Comparison of ENCODE assay signal across 8 mouse cellular contexts in the genomic region with DNA sequence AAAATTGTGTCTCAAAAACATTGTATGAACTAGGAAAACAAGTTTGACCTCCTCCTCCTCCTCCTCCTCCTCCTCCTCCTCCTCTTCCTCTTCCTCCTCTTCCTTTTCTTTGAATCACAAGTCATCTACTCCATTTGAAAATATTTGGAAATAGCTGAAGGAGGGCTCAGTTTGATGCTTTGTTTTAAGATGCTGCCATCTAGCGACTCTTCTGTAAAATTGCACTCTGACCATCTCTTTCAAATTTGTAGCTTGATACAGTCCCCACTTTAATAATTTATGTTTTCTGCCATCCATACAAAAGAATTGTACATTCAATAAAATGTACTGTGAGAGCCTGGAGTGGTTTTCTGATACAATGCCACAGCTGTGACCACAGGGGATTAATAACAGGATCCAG.
A peak's percentile ranks its signal among the peaks of the same experiment; 100 is the strongest.
DNase-seq lines count a peak whose midpoint lies in the region; ATAC-seq and TF ChIP-seq lines count a peak whose summit lies in the region.
"Had no signal": no experiment of that assay in that cellular context is flagged by ENCODE, and none has a peak within 500 bp of the region (broad histone marks: within the 10 kb centered on the region; RNA-seq: fewer than 3 reads in every experiment).

No protein-coding gene starts in this region.

- peak; percentile 74 for TF ChIP-seq CTCF in left cerebral cortex, adult 2 months (IDR thresholded peaks at IDR 0.05)
- peak; percentile 44 to 73 (median 65) for TF ChIP-seq CTCF in MEL (IDR thresholded peaks at IDR 0.05 in 2 of 3, conservative IDR thresholded peaks at IDR 0.05 in 1 of 3; ENCODE audit: control insufficient read depth in 1 of 3, insufficient read depth in 1 of 3, low read depth in 2 of 3, low read length in 3 of 3, poor library complexity in 1 of 3, severe bottlenecking in 1 of 3)

- no peaks in the 10 kb centered on the region for H3K79me2 ChIP-seq in MEL (ENCODE audit: control insufficient read depth, insufficient read depth, low read length, poor library complexity)

- DNase-seq in left cerebral cortex, adult 2 months (ENCODE audit: extremely low spot score in 1 of 2, low spot score in 2 of 2), result no peak
- DNase-seq in left cerebral cortex, adult 8-10 months (ENCODE audit: low spot score in 2 of 2), result no peak
- peak; percentile 45 for DNase-seq in MEL (ENCODE audit: low read depth, low spot score)
- peak; percentile 68 for DNase-seq in embryo, embryonic 10.5 days (ENCODE audit: low spot score)
- no peak for DNase-seq in cerebellum, postnatal 25 days
- DNase-seq in left cerebral cortex, postnatal 14 days (ENCODE audit: low spot score in 2 of 2), result no peak

- H3K4me3 ChIP-seq in left cerebral cortex, adult 2 months, result no peak overlapping the region
- H3K4me3 ChIP-seq in MEL (ENCODE audit: control insufficient read depth in 1 of 2, insufficient read depth in 1 of 2, low read depth in 2 of 2, low read length in 2 of 2), result no peak overlapping the region
- no peak overlapping the region for H3K4me3 ChIP-seq in midbrain, embryonic 16.5 days (ENCODE audit: low read depth, low read length)
- H3K4me3 ChIP-seq: neural tube, embryonic 12.5 days had no signal

- 0% methylated on average over 1 of the region's 1 CpGs for WGBS in midbrain, embryonic 16.5 days

- no peaks in the 10 kb centered on the region for H3K9me3 ChIP-seq in MEL (replicated peaks; ENCODE audit: insufficient read depth, low read length)
- no peaks in the 10 kb centered on the region for H3K9me3 ChIP-seq in midbrain, embryonic 16.5 days (replicated peaks; ENCODE audit: control insufficient read depth, low read length, poor library complexity, severe bottlenecking)
- H3K9me3 ChIP-seq: neural tube, embryonic 12.5 days had no signal

- no peak overlapping the region for H3K9ac ChIP-seq in MEL (ENCODE audit: control insufficient read depth, low read depth, low read length, poor library complexity, severe bottlenecking)
- no peak overlapping the region for H3K9ac ChIP-seq in midbrain, embryonic 16.5 days (ENCODE audit: low read depth, low read length)
- H3K9ac ChIP-seq: neural tube, embryonic 12.5 days had no signal

- ATAC-seq in midbrain, embryonic 16.5 days, result 0 out of 2 replicates have a peak, but pooled peaks have one; percentile 21

- no peaks in the 10 kb centered on the region for H3K4me1 ChIP-seq in MEL (ENCODE audit: control insufficient read depth in 1 of 2, insufficient read depth in 2 of 2, low read length in 2 of 2)
- H3K4me1 ChIP-seq in midbrain, embryonic 16.5 days (ENCODE audit: control insufficient read depth, insufficient read depth, low read length), result no peaks in the 10 kb centered on the region
- H3K4me1 ChIP-seq: neural tube, embryonic 12.5 days had no signal

- no peak for TF ChIP-seq EP300 in MEL (IDR thresholded peaks at IDR 0.05; ENCODE audit: low read depth in 1 of 2, low read length in 2 of 2)

- TF ChIP-seq RAD21 in MEL (IDR thresholded peaks at IDR 0.05; ENCODE audit: low read depth, low read length), result peak; percentile 91

- H3K27ac ChIP-seq in left cerebral cortex, adult 2 months, result no peak overlapping the region
- H3K27ac ChIP-seq in MEL (ENCODE audit: control insufficient read depth, low read depth, low read length), result no peak overlapping the region
- H3K27ac ChIP-seq in midbrain, embryonic 16.5 days (ENCODE audit: low read length), result no peak overlapping the region
- H3K27ac ChIP-seq: neural tube, embryonic 12.5 days had no signal

- H3K27me3 ChIP-seq in MEL (ENCODE audit: control insufficient read depth in 1 of 2, insufficient read depth in 2 of 2, low read length in 2 of 2), result no peaks in the 10 kb centered on the region
- H3K27me3 ChIP-seq in midbrain, embryonic 16.5 days (ENCODE audit: control insufficient read depth, insufficient read depth, low read depth, low read length), result no peaks in the 10 kb centered on the region
- H3K27me3 ChIP-seq: neural tube, embryonic 12.5 days had no signal

- H3K36me3 ChIP-seq in MEL (ENCODE audit: control insufficient read depth in 1 of 2, insufficient read depth in 2 of 2, low read length in 2 of 2), result no peaks in the 10 kb centered on the region
- H3K36me3 ChIP-seq in midbrain, embryonic 16.5 days (ENCODE audit: control insufficient read depth, insufficient read depth, low read length), result no peaks in the 10 kb centered on the region
- H3K36me3 ChIP-seq: neural tube, embryonic 12.5 days had no signal

- no peak overlapping the region for H3K4me2 ChIP-seq in midbrain, embryonic 16.5 days (ENCODE audit: low read length)
- H3K4me2 ChIP-seq: neural tube, embryonic 12.5 days had no signal

- TF ChIP-seq POLR2A in MEL (IDR thresholded peaks at IDR 0.05; ENCODE audit: control insufficient read depth in 1 of 2, insufficient read depth in 1 of 2, low read depth in 1 of 2, low read length in 2 of 2, poor library complexity in 1 of 2), result no peak

- intact Hi-C loops in left cerebral cortex, adult 2 months (cut with DNase I), result no loop called here
- intact Hi-C loops in left cerebral cortex, postnatal 14 days (cut with DNase I), result loop anchor here (10.0 kb wide), 1 partner anchor 348 kb away; no protein-coding TSS in a partner anchor

TF ChIP-seq in MEL, 35 proteins besides CTCF, POLR2A, EP300 and RAD21:
- TF ChIP-seq ZC3H11A (IDR thresholded peaks at IDR 0.05; ENCODE audit: low read depth, low read length) (peak; percentile 78), TCF12 (IDR thresholded peaks at IDR 0.05; ENCODE audit: low read depth, low read length) (no peak), USF1 (IDR thresholded peaks at IDR 0.05; ENCODE audit: low read depth, low read length) (no peak), TAL1 (IDR thresholded peaks at IDR 0.05; ENCODE audit: low read length) (no peak), ETS1 (IDR thresholded peaks at IDR 0.05; ENCODE audit: low read depth, low read length) (no peak), SMC3 (IDR thresholded peaks at IDR 0.05; ENCODE audit: low read depth, low read length) (peak; percentile 74)

Comparison
In these comparisons a context has a peak if more than half of its experiments do, and no peak if none do; other contexts are left out.
1. DNase-seq: peak in MEL (single experiment) and embryo, embryonic 10.5 days (single experiment); none in left cerebral cortex, adult 2 months (0 of 2), left cerebral cortex, adult 8-10 months (0 of 2), cerebellum, postnatal 25 days (0 of 2) and left cerebral cortex, postnatal 14 days (0 of 2).